Mouse (Mus musculus): ENCODE data around the gene Cdc26. TPM values are rescaled to one million over a fixed set of nuclear protein-coding genes. Genes with fewer than 3 reads are reported as not detected.

The Cdc26 gene
- total and polyA plus RNA-seq, 3 experiments, result 44.1 to 148 (median 128) TPM

DNA sequence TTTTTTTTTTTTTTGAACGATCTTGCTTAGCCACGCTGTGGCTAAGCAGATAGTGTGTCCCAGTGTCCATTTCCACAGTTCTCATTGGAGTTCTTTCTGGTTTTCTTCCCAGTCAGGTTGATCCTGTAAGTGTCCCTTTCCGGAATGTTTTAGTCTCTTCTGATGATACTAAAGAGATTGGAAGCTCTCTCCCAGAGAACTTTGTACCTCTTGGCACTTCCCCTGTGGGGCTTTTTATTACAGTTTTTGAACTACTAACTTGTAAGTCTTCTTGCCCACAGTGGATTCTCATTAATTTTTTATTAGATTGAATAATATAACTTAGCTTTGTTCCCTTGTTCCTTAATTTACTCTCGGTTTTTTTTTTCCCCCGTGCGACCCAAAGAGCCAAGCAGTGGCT, 46.9 kb downstream of the Cdc26 start:
- H3K27me3 ChIP-seq (ENCODE audit: insufficient read depth, low read length), result no peaks in the 10 kb centered on the region
- H3K9me3 ChIP-seq (replicated peaks), result no peaks in the 10 kb centered on the region
- no peak for TF ChIP-seq GATA2 (IDR thresholded peaks at IDR 0.05; ENCODE audit: borderline replicate concordance, low read depth, low read length)
- TF ChIP-seq TAL1 (conservative IDR thresholded peaks at IDR 0.05; ENCODE audit: low read depth, low read length), result no peak
- no peak for TF ChIP-seq GATA1 (IDR thresholded peaks at IDR 0.05; ENCODE audit: borderline replicate concordance, low read length)
- no peak for TF ChIP-seq POLR2AphosphoS5 (IDR thresholded peaks at IDR 0.05; ENCODE audit: insufficient replicate concordance, low read depth, low read length)
- no peak for TF ChIP-seq CTCF (IDR thresholded peaks at IDR 0.05; ENCODE audit: low read depth, low read length)
- peak overlapping the region; percentile 86 for H3K4me3 ChIP-seq (ENCODE audit: low read depth, low read length)
- DNase-seq (ENCODE audit: low spot score) (no peak), ATAC-seq (ENCODE audit: extremely low read depth, insufficient number of reproducible peaks, low FRiP score, poor library complexity, severe bottlenecking) (no peak)
- peaks cover 57% of the 10 kb centered on the region for H3K4me1 ChIP-seq (ENCODE audit: insufficient read depth, low read depth, low read length)
- peaks cover 29% of the 10 kb centered on the region for H3K36me3 ChIP-seq (replicated peaks)

DNA sequence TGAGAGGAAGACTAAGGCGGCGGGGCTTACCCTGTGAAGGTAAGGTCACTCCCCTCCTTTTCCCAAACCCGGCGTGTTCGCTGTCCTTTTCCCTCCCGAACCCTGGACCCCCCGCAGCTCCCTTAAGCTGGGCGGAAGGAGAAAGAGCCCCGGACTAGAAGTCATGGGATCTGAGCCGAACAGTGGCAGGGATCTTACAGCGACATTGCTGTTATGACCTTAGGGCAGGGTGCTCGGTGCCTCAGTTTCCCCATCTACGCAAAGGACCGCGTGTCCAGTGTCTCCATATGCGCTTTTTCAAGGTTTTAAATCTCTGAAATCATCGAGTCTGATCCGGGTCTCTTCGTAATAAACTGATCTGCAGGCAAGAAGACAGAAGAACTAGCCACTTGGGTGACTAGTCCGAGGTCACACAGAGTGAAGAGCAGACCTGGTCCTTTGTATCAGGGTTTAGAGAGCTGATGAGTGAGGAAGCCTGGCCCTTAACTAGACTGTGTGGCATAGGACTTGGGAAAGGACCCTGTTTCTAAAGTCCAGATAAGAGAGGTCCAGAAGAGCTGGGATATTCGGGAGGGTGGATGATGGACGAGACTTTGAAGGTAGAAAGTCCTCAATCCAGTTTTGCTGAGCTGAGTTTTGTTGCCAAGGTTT, 47.5 kb downstream of the Cdc26 start:
- peaks cover 32% of the 10 kb centered on the region for H3K36me3 ChIP-seq (replicated peaks)
- no peaks in the 10 kb centered on the region for H3K27me3 ChIP-seq (ENCODE audit: insufficient read depth, low read length)
- H3K4me3 ChIP-seq (ENCODE audit: low read depth, low read length), result peak overlapping the region; percentile 86
- H3K4me1 ChIP-seq (ENCODE audit: insufficient read depth, low read depth, low read length), result peaks cover 52% of the 10 kb centered on the region
- ATAC-seq (ENCODE audit: extremely low read depth, insufficient number of reproducible peaks, low FRiP score, poor library complexity, severe bottlenecking) (peak; percentile 2; the same call in 1 of the 2 replicates), DNase-seq (ENCODE audit: low spot score) (no peak)
- H3K9me3 ChIP-seq (replicated peaks), result no peaks in the 10 kb centered on the region
- TF ChIP-seq GATA1 (IDR thresholded peaks at IDR 0.05; ENCODE audit: borderline replicate concordance, low read length), result no peak
- TF ChIP-seq POLR2AphosphoS5 (IDR thresholded peaks at IDR 0.05; ENCODE audit: insufficient replicate concordance, low read depth, low read length), result no peak
- TF ChIP-seq CTCF (IDR thresholded peaks at IDR 0.05; ENCODE audit: low read depth, low read length), result no peak
- no peak for TF ChIP-seq TAL1 (conservative IDR thresholded peaks at IDR 0.05; ENCODE audit: low read depth, low read length)
- TF ChIP-seq GATA2 (IDR thresholded peaks at IDR 0.05; ENCODE audit: borderline replicate concordance, low read depth, low read length), result no peak

DNA sequence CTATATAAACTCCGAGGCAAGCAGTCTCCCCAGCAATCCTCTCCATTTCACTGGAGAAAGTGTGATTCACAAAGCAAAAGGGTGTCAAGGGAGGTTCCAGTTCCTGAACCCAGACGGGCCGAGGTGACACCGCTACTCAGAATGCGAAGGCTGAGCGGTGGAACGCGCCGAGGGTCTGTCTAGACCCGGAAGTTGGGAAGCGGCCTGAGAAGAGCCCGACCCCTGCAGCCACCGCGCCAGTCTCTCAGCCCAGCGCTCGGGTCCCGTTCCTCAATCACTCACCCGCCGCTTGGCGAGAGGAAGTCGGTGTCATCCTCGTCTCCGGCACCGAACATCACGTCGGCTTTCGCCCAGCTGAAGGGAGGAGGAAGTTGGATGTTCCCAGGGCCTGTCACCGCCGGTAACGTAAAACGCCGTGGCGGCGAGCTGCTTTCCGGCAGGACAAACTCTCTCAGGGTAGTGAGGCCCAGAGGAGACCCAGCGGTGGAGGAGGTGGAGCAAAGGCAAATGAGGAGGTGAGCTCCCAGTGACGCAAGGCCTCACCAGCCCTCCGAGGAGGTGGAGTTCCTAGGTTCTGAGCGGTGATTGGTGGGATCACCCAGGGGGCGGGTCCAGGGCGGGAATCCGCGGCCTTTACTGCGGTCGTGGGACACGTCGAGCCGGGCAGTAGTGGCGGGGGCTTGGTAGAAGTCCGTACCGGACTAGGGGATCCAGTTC, 48.2 kb downstream of the Cdc26 start, which contains the start of the genes Fkbp15 and Slc31a1:
TSS of gene Fkbp15 (minus strand) at position 461 of the 717 bp plus-strand sequence.
TSS of gene Slc31a1 (plus strand) at position 640 of the 717 bp plus-strand sequence.
- H3K4me1 ChIP-seq (ENCODE audit: insufficient read depth, low read depth, low read length), result peaks cover 45% of the 10 kb centered on the region
- peaks cover 30% of the 10 kb centered on the region for H3K36me3 ChIP-seq (replicated peaks)
- ATAC-seq (ENCODE audit: extremely low read depth, insufficient number of reproducible peaks, low FRiP score, poor library complexity, severe bottlenecking) (peak; percentile 99), DNase-seq (ENCODE audit: low spot score) (peak; percentile 94)
- TF ChIP-seq TAL1 (conservative IDR thresholded peaks at IDR 0.05; ENCODE audit: low read depth, low read length), result no peak
- no peak for TF ChIP-seq GATA1 (IDR thresholded peaks at IDR 0.05; ENCODE audit: borderline replicate concordance, low read length)
- no peak for TF ChIP-seq CTCF (IDR thresholded peaks at IDR 0.05; ENCODE audit: low read depth, low read length)
- no peak for TF ChIP-seq GATA2 (IDR thresholded peaks at IDR 0.05; ENCODE audit: borderline replicate concordance, low read depth, low read length)
- TF ChIP-seq POLR2AphosphoS5 (IDR thresholded peaks at IDR 0.05; ENCODE audit: insufficient replicate concordance, low read depth, low read length), result no peak
- peak within 1 kb of the TSS; percentile 86 for H3K4me3 ChIP-seq (ENCODE audit: low read depth, low read length)
- no peaks in the 10 kb centered on the region for H3K9me3 ChIP-seq (replicated peaks)
- H3K27me3 ChIP-seq (ENCODE audit: insufficient read depth, low read length), result no peaks in the 10 kb centered on the region

DNA sequence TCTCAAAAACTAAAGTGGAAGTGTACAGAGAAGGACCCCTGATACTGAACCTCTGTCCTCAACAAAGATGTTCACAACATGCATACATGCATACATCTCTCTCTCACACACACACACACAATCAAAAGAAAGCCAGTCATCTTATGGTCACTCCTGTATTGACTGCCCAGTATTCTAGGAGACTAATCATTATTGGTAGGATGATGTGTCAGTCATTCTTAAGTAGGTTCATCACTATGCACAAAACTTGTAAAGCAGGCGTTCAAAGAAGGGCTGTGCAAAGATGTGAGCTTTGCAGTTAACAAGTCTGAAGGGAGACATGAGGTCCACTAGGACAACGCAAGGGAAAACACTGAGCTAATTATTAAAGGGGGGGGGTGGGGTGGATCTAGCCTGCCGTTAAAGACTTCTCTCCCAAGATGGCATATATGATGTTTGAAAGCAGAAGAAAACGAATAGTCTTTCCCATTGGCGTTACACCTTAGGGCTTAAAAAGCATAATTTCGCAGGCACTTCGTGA, 49.1 kb downstream of the Cdc26 start:
- Histone ChIP-seq H3K9me3 (replicated peaks) (no peaks in the 10 kb centered on the region), H3K4me3 (ENCODE audit: low read depth, low read length) (peak overlapping the region; percentile 86), H3K4me1 (ENCODE audit: insufficient read depth, low read depth, low read length) (peaks cover 37% of the 10 kb centered on the region), H3K36me3 (replicated peaks) (peaks cover 32% of the 10 kb centered on the region), H3K27me3 (ENCODE audit: insufficient read depth, low read length) (no peaks in the 10 kb centered on the region)
- no peak for TF ChIP-seq CTCF (IDR thresholded peaks at IDR 0.05; ENCODE audit: low read depth, low read length)
- no peak for DNase-seq (ENCODE audit: low spot score)
- ATAC-seq (ENCODE audit: extremely low read depth, insufficient number of reproducible peaks, low FRiP score, poor library complexity, severe bottlenecking), result no peak

DNA sequence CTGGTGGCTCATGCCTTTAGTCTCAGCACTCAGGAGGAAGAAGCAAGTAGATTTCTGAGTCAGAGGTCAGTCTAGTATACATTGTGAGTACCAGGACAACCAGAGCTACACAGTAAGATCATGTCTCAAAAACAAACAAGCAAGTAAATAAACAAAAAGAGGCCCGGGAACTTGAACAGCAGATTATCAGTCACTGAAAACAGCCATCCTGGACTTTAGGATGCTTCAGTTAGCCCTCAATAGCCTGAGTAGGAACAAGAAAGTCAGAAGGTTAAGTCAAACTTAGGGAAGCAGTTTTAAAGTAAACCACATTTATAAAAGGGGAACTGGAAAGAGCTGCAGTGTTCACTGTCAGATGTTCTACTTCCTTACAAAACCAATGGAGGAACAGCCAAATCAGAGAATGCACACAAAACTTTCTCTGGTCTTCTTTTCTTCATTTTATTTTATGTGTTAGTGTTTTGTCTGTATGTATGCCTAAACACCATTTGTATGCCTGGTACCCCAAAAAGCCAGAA, 50.8 kb downstream of the Cdc26 start:
- Histone ChIP-seq H3K4me1 (ENCODE audit: insufficient read depth, low read depth, low read length) (peaks cover 33% of the 10 kb centered on the region), H3K9me3 (replicated peaks) (no peaks in the 10 kb centered on the region), H3K4me3 (ENCODE audit: low read depth, low read length) (no peak overlapping the region), H3K36me3 (replicated peaks) (peaks cover 43% of the 10 kb centered on the region), H3K27me3 (ENCODE audit: insufficient read depth, low read length) (no peaks in the 10 kb centered on the region)
- ATAC-seq (ENCODE audit: extremely low read depth, insufficient number of reproducible peaks, low FRiP score, poor library complexity, severe bottlenecking), result no peak
- TF ChIP-seq TAL1 (conservative IDR thresholded peaks at IDR 0.05; ENCODE audit: low read depth, low read length) (no peak), CTCF (IDR thresholded peaks at IDR 0.05; ENCODE audit: low read depth, low read length) (no peak), GATA1 (IDR thresholded peaks at IDR 0.05; ENCODE audit: borderline replicate concordance, low read length) (no peak), POLR2AphosphoS5 (IDR thresholded peaks at IDR 0.05; ENCODE audit: insufficient replicate concordance, low read depth, low read length) (no peak), GATA2 (IDR thresholded peaks at IDR 0.05; ENCODE audit: borderline replicate concordance, low read depth, low read length) (no peak)
- DNase-seq (ENCODE audit: low spot score), result no peak

DNA sequence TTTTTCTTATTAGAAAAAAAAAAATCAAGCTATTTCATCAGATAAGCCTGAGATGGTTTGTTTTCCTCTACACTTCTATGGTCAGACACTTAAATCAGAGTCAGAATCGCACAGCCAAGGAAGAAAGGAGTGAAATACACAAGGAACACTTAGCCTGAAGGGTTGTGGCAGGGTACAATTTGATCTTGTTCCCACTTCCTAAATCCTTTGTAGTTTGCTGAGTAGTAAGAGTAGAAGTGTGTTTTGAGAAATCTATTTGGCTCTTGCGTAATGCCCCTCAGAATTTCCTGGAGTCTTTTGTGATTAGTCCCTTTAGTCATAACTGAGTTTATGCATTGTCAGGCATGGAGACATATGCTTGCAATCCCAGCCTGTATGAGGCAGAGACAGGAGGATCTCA, 59.1 kb downstream of the Cdc26 start:
- no peaks in the 10 kb centered on the region for H3K9me3 ChIP-seq (replicated peaks)
- TF ChIP-seq GATA1 (IDR thresholded peaks at IDR 0.05; ENCODE audit: borderline replicate concordance, low read length) (no peak), POLR2AphosphoS5 (IDR thresholded peaks at IDR 0.05; ENCODE audit: insufficient replicate concordance, low read depth, low read length) (no peak), TAL1 (conservative IDR thresholded peaks at IDR 0.05; ENCODE audit: low read depth, low read length) (no peak), GATA2 (IDR thresholded peaks at IDR 0.05; ENCODE audit: borderline replicate concordance, low read depth, low read length) (no peak), CTCF (IDR thresholded peaks at IDR 0.05; ENCODE audit: low read depth, low read length) (no peak)
- no peaks in the 10 kb centered on the region for H3K27me3 ChIP-seq (ENCODE audit: insufficient read depth, low read length)
- H3K36me3 ChIP-seq (replicated peaks), result peaks cover 89% of the 10 kb centered on the region
- no peak for ATAC-seq (ENCODE audit: extremely low read depth, insufficient number of reproducible peaks, low FRiP score, poor library complexity, severe bottlenecking)
- DNase-seq (ENCODE audit: low spot score), result no peak
- peaks cover 2% of the 10 kb centered on the region; the same call in 1 of the 2 replicates for H3K4me1 ChIP-seq (ENCODE audit: insufficient read depth, low read depth, low read length)
- no peak overlapping the region for H3K4me3 ChIP-seq (ENCODE audit: low read depth, low read length)
